Mouse (Mus musculus) layer of hippocampus, adult 2 months (tissue): ENCODE data around the gene Wnk4. TPM values are rescaled to one million over a fixed set of nuclear protein-coding genes. Genes with fewer than 3 reads are reported as not detected.
"Not testable (repeated sequence)": the region's sequence is repeated elsewhere in the genome, so short reads cannot be mapped to it uniquely, and the experiment has no call there.

ENCODE experiments used
- DNase-seq, 2 experiments: peaks; one replicate each; pipeline ENCODE4 v3.0.0; 2022; ENCODE audit warnings: low spot score in 2 of 2
- H3K27ac ChIP-seq: fragments of 200-600 bp; 2 replicates; pipeline ENCODE4 v1.8.1; 2022
- H3K4me3 ChIP-seq: fragments of 200-600 bp; 2 replicates; pipeline ENCODE4 v1.8.1; 2022; ENCODE audit warnings: mild to moderate bottlenecking
- CTCF ChIP-seq: fragments of 200-600 bp; conservative IDR thresholded peaks from 2 replicates; pipeline ENCODE4 v1.8.1; 2022; ENCODE audit warnings: antibody characterized with exemption, mild to moderate bottlenecking, moderate library complexity
- total RNA-seq, 2 experiments: library from RNA; stranded (reverse); gene quantifications; 2 replicates each; pipeline ENCODE4 v1.2.3; 2021

Gene Wnk4
- total RNA-seq, 2 experiments from 2014 or later, result 11.3 to 11.4 TPM

- peak; percentile 98 for TF ChIP-seq CTCF
- no peak overlapping the region; the same call in 1 of the 2 replicates for H3K27ac ChIP-seq
- peak; percentile 72 to 82 for DNase-seq
- no peak overlapping the region for H3K4me3 ChIP-seq
Measured at GRCm38 (mm10) chr11:101323609-101324008, 63.2 kb downstream of the Wnk4 start.

- Histone ChIP-seq H3K4me3 (no peak within 1 kb of the TSS), H3K27ac (no peak within 1 kb of the TSS; the same call in 1 of the 2 replicates)
- no peak for DNase-seq
- TF ChIP-seq CTCF, result no peak
Measured at GRCm38 (mm10) chr11:101324763-101325162, 64.4 kb downstream of the Wnk4 start, which contains the start of gene Aoc2. Gene Aoc2 (plus strand): TSS chr11:101325063.

- DNase-seq, H3K4me3 ChIP-seq, H3K27ac ChIP-seq: not testable (repeated sequence)
Measured at GRCm38 (mm10) chr11:101325201-101325600, 64.8 kb downstream of the Wnk4 start.

DNA sequence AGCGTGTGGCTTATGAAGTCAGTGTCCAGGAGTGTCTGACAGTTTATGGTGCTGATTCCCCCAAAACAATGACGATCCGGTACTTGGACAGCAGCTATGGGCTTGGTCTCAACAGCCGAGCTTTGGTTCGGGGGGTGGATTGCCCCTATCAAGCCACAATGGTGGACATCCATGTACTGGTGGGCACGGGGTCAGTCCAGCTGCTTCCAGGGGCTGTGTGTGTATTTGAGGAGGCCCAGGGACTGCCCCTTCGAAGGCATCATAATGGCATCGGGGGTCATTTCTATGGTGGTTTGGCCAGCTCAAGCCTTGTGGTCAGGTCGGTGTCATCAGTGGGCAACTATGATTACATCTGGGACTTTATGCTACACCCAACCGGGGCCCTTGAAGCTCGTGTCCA lies 65.8 kb downstream of the Wnk4 start:
- no peak for DNase-seq
- no peak for TF ChIP-seq CTCF
- Histone ChIP-seq H3K27ac (no peak overlapping the region), H3K4me3 (no peak overlapping the region)

Other genes with a start within 250 kb of the Wnk4 start
- gene Naglu, start 190.6 kb upstream of the Wnk4 start, total RNA-seq, result 1 to 10 TPM; 8.7 to 9.6 TPM
- under 1 TPM; 0.71 to 0.92 TPM for gene Hsd17b1, start 182.2 kb upstream of the Wnk4 start, total RNA-seq
- gene Coasy, start 178.0 kb upstream of the Wnk4 start, total RNA-seq, result 10 to 100 TPM; 24.9 to 25.8 TPM
- 10 to 100 TPM; 40.0 to 41.1 TPM for gene Mlx, start 173.3 kb upstream of the Wnk4 start, total RNA-seq
- gene Psmc3ip, start 165.1 kb upstream of the Wnk4 start, total RNA-seq, result 1 to 10 TPM; 4.4 to 4.7 TPM
- 10 to 100 TPM; 55.0 to 56.6 TPM for gene Retreg3, start 140.7 kb upstream of the Wnk4 start, total RNA-seq
- gene Tubg1, start 140.6 kb upstream of the Wnk4 start, total RNA-seq, result 10 to 100 TPM; 41.7 to 42.6 TPM
- gene Tubg2, start 104.7 kb upstream of the Wnk4 start, total RNA-seq, result 10 to 100 TPM; 40.2 to 44.5 TPM
- gene Cntnap1, start 90.0 kb upstream of the Wnk4 start, total RNA-seq, result 100 to 1,000 TPM; 169 to 171 TPM
- gene Plekhh3, start 89.2 kb upstream of the Wnk4 start, total RNA-seq, result 10 to 100 TPM; 14.5 to 15.4 TPM
- not detected for gene Ccr10, start 85.1 kb upstream of the Wnk4 start, total RNA-seq
- 10 to 100 TPM; 73.6 to 81.8 TPM for gene Ezh1, start 34.1 kb upstream of the Wnk4 start, total RNA-seq
- 10 to 100 TPM; 62.2 to 68.0 TPM for gene Ramp2, start 14.5 kb upstream of the Wnk4 start, total RNA-seq
- gene Vps25, start 6.9 kb upstream of the Wnk4 start, total RNA-seq, result 10 to 100 TPM; 68.8 to 69.4 TPM
- gene Cntd1, start 18.4 kb downstream of the Wnk4 start, total RNA-seq, result under 1 TPM; 0.29 to 0.56 TPM
- gene Coa3, start 18.5 kb downstream of the Wnk4 start, total RNA-seq, result 100 to 1,000 TPM in 1 of 2 experiments, 10 to 100 TPM in 1; 95.5 to 108 TPM
- gene Becn1, start 41.7 kb downstream of the Wnk4 start, total RNA-seq, result 100 to 1,000 TPM; 219 to 223 TPM
- gene Psme3, start 55.6 kb downstream of the Wnk4 start, total RNA-seq, result 100 to 1,000 TPM; 121 TPM
- 1 to 10 TPM; 6.8 to 7.5 TPM for gene Aoc2, start 64.5 kb downstream of the Wnk4 start, total RNA-seq
- gene Aoc3, start 70.0 kb downstream of the Wnk4 start, total RNA-seq, result under 1 TPM; 0.64 to 0.74 TPM
- not detected for gene G6pc, start 107.0 kb downstream of the Wnk4 start, total RNA-seq
- gene Aarsd1, start 157.0 kb downstream of the Wnk4 start, total RNA-seq, result 10 to 100 TPM; 47.2 to 51.2 TPM
- gene Gm27029, start 164.2 kb downstream of the Wnk4 start, total RNA-seq, result 1 to 10 TPM; 6.7 to 7.4 TPM
- 10 to 100 TPM; 31.9 to 33.5 TPM for gene Rundc1, start 164.5 kb downstream of the Wnk4 start, total RNA-seq
- gene Ptges3l, start 164.8 kb downstream of the Wnk4 start, total RNA-seq, result 1 to 10 TPM in 1 of 2 experiments, under 1 TPM in 1; 0.71 to 2.0 TPM
- gene Rpl27, start 181.7 kb downstream of the Wnk4 start, total RNA-seq, result 10 to 100 TPM; 31.6 to 32.9 TPM
- 1 to 10 TPM; 2.4 to 3.5 TPM for gene Ifi35, start 187.8 kb downstream of the Wnk4 start, total RNA-seq
- 100 to 1,000 TPM; 113 to 122 TPM for gene Rnd2, start 204.4 kb downstream of the Wnk4 start, total RNA-seq
- gene Vat1, start 205.7 kb downstream of the Wnk4 start, total RNA-seq, result 10 to 100 TPM; 25.3 to 27.7 TPM